Mouse (Mus musculus): ENCODE results near the gene Aars.
"Not testable (repeated sequence)": the region's sequence is repeated elsewhere in the genome, so short reads cannot be mapped to it uniquely, and the experiment has no call there.

- TF ChIP-seq POLR2A (IDR thresholded peaks at IDR 0.05; ENCODE audit: borderline replicate concordance, extremely low read depth, insufficient read depth, insufficient read length, poor library complexity, severe bottlenecking); CTCF (IDR thresholded peaks at IDR 0.05; ENCODE audit: borderline replicate concordance, extremely low read depth, insufficient read depth, insufficient read length): not testable (repeated sequence)
Measured at GRCm38 (mm10) chr8:111094719-111095302, 61.9 kb downstream of the Aars start.

All from brain, embryonic 14.5 days (tissue).